Mouse (Mus musculus) bone marrow, adult 2 months (tissue): ENCODE measurements around the gene Cblc. TPM values are rescaled to one million over a fixed set of nuclear protein-coding genes. Genes with fewer than 3 reads are reported as not detected.
"Not testable (repeated sequence)": the region's sequence is repeated elsewhere in the genome, so short reads cannot be mapped to it uniquely, and the experiment has no call there.

Source experiments
- H3K27ac ChIP-seq: fragments of 200-500 bp; 2 replicates; pipeline ENCODE4 v1.5.1; 2012; ENCODE audit warnings: low read depth, mild to moderate bottlenecking, control low read depth, inconsistent platforms, low read length; ENCODE audit not compliant: control insufficient read depth, poor library complexity, insufficient read depth
- H3K4me1 ChIP-seq: fragments of 200-500 bp; 2 replicates; pipeline ENCODE4 v1.6.1; 2011; ENCODE audit warnings: low read length; ENCODE audit not compliant: control insufficient read depth, insufficient read depth
- H3K4me3 ChIP-seq: fragments of 200-500 bp; replicated peaks from 2 replicates; pipeline ENCODE3; 2011; ENCODE audit warnings: mild to moderate bottlenecking, low read depth, low read length, control low read depth; ENCODE audit not compliant: control insufficient read depth
- CTCF ChIP-seq: fragments of 200-500 bp; IDR thresholded peaks from 2 replicates; pipeline ENCODE4 v1.5.1; 2011; ENCODE audit warnings: low read length, control low read depth; ENCODE audit not compliant: control insufficient read depth, insufficient read depth
- POLR2A ChIP-seq: fragments of 200-500 bp; IDR thresholded peaks from 2 replicates; pipeline ENCODE4 v1.6.1; 2011; ENCODE audit warnings: low read depth, mild to moderate bottlenecking, control low read depth, low read length, borderline replicate concordance; ENCODE audit not compliant: control insufficient read depth
- WGBS: fragments of 180-500 bp; shearing (Covaris S2); methylation state at CpG from one replicate; pipeline ENCODE4 v1.1.7; 2018; 5-methylcytosine and 5-hydroxymethylcytosine counted together
- polyA plus RNA-seq: library from polyadenylated mRNA; stranded (reverse); fragments of >200 nt; gene quantifications from 2 replicates; pipeline ENCODE4 v1.2.4, GENCODE M21; 2011; ENCODE audit warnings: low replicate concordance; ENCODE audit not compliant: missing spikeins, insufficient read depth, insufficient read length

Cblc gene
- polyA plus RNA-seq, 1 experiment = not detected

DNA sequence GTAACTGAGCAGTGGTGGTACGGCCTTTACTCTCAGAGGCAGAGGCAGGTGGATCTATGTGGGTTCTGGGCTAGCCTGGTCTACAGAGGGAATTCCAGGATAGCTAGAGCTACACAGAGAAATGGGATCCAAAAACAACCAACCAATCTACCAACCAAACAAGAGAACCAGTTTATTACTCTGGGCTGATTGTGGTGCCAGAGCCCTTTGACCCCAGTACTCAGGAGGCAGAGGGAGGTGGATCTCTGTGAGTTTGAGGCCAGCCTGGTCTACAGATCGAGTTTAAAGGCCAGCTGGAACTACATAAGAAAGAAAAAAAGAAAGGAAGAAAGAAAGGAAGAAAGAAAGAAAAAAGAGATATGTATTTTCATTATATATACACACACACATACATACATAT lies 1.4 kb downstream of the Cblc start:
- no peak for TF ChIP-seq CTCF
- no peak for TF ChIP-seq POLR2A
- H3K4me3 ChIP-seq = no peak overlapping the region
- no peaks in the 10 kb centered on the region; the same call in 1 of the 2 replicates for H3K4me1 ChIP-seq
- 70% methylated on average over 2 of the region's 2 CpGs for WGBS
- no peak overlapping the region for H3K27ac ChIP-seq

DNA sequence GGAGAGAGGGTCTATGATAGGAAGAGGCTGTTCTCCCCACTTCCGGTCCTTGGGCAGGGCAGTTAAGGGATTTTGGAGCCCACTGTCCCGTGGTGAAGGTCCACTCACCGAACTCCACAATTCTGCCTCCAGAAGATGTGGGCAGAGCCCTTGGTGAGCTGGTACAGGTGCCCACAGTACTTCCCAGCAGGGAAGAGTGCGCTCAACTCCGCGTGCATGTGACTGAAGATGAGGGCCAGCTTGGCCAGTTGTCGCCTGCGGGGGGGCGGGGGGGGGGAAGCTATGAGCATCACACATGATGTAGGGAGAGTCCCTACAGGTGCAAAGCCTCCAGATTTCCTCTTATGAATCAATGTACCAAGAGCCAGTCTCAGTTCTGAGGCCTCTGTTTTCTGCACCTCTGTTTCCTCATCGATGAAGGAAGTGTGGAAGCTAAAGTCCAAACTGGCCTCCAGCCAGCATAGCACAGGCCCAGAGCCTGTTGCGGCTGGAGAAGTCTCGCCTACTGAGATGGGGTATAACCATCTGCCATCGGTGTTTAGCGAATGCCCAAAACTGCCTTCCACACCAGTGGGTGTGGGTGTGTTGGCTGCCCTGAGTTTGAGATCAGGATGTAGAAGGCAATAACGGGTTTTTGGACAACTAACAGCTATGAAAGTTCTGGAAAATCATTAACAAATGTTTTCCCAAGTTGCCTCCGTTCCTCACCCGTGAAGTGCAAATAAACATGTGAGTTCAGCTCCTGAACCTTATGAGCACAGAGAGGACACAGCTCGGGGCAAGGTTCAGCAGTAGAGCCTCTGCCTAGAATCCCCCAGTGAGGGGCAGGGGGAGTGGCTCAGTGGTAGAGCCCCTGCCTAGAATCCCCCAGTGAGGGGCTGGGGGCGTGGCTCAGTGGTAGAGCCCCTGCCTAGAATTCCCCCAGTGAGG lies 3.6 kb downstream of the Cblc start:
- WGBS = 66% methylated on average over 19 of the region's 19 CpGs
- Histone ChIP-seq H3K27ac (no peak overlapping the region), H3K4me1 (no peaks in the 10 kb centered on the region; the same call in 1 of the 2 replicates), H3K4me3 (no peak overlapping the region)
- no peak for TF ChIP-seq CTCF
- no peak for TF ChIP-seq POLR2A

DNA sequence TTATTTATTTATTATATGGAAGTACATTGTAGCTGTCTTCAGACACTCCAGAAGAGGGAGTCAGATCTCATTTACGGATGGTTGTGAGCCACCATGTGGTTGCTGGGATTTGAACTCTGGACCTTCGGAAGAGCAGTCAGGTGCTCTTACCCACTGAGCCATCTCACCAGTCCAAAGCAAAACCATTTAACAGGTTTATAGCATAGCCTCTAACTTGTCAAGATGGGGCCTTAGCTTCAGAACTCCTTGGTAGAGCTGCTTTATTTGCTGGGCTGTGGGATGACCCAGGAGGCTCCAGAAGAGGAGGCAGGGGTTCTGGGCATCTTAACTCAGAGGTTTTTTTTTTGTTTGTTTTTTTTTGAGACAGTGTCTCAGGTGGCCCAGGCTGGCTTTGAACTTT lies 5.1 kb downstream of the Cblc start:
- not testable (repeated sequence) for H3K27ac ChIP-seq, H3K4me1 ChIP-seq, H3K4me3 ChIP-seq
- WGBS = 78% methylated on average over 2 of the region's 2 CpGs

DNA sequence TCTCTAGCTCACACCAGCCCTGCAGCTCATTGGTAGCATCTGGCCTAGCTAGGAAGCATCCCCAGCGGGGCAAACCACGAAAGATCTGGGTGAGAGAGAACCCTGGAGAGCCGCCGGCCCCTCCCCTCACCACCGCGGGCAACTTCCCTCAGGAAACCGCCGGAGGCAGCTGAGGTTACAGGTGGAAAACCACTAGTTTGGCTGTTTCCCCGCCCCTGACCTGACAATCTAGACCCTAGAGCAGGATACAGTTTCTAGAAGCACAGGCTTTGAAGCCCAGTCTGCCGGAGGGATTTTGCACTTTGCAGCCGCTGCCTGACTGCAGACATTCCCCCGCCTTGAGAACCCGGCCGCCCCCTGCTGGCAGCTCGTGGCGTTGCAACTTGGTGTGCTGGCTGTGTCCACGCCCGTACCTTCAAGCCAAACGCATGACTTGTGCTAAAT lies 6.7 kb downstream of the Cblc start:
- Histone ChIP-seq H3K27ac (no peak overlapping the region), H3K4me3 (no peak overlapping the region), H3K4me1 (no peaks in the 10 kb centered on the region; the same call in 1 of the 2 replicates)
- WGBS = under 1% methylated on average over 19 of the region's 19 CpGs
- TF ChIP-seq CTCF = peak; percentile 92
- TF ChIP-seq POLR2A = no peak

DNA sequence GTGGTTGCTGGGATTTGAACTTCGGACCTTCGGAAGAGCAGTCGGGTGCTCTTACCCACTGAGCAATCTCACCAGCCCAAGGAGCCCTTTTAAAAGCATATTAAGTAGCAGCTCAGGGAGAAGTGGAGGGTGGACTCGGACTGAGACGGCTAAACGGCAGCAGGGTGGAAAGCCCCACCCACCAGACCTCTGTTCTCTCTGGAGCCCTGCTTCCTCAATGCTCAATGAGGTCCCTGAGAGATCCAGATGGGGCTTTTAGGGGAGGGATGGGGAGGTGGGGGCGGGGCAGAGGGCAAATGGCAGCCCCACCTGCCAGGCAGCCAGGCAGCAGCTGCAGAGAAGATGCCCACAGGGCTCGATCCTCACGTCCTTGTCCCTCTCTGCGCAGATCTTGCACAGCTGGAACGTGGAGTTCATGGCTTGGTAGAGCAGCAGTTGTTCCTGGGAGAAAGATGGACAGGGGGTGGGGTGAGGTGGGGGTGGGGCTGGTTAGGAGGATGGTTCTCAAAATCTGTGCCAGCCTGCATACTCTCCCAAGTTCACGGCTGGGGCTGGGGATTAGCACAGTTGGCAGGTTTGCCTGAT lies 10.6 kb downstream of the Cblc start:
- no peak overlapping the region for H3K4me3 ChIP-seq
- no peaks in the 10 kb centered on the region; the same call in 1 of the 2 replicates for H3K4me1 ChIP-seq
- no peak for TF ChIP-seq CTCF
- TF ChIP-seq POLR2A = no peak
- no peak overlapping the region for H3K27ac ChIP-seq
- 16% methylated on average over 12 of the region's 12 CpGs for WGBS

DNA sequence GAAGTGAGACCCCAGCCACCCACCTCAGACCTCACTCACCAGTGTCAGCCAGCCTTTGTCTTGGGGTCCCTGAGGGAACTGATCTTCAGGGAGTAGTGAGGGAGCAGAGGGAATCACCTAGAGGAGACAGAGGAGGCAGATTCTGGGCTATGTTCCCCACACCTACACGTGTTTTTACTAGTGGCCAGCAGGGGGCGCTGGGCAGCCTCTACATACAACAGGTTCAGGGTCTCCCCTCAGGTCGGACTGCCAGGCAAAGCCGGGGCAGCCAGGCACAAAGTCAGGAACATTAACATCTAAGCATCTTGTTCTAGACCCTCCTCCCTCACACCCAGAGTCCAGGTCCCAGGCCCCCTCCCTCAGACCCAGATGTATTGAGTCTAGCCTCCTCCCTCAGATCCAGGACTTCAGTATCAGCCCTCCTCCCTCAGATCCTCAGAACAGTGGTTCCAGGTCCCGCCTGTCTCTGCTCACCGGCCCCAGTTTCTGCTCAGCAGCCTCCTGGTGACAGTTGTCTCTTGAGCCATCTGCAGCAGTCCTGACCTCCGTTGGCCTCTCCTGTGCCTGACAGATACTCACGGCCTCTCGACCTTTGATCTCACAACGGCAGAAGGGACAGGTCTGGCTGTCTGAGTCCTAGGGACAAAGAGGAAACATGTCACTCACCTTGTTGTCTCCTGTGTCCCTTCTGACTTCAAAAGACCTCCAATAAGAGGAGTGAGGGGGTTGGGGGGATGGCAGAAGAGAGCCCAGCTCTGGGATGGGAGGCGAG lies 11.7 kb downstream of the Cblc start:
- TF ChIP-seq CTCF (peak; percentile 50), POLR2A (no peak)
- no peaks in the 10 kb centered on the region for H3K4me1 ChIP-seq
- no peak overlapping the region for H3K4me3 ChIP-seq
- 54% methylated on average over 11 of the region's 11 CpGs for WGBS
- H3K27ac ChIP-seq = no peak overlapping the region

DNA sequence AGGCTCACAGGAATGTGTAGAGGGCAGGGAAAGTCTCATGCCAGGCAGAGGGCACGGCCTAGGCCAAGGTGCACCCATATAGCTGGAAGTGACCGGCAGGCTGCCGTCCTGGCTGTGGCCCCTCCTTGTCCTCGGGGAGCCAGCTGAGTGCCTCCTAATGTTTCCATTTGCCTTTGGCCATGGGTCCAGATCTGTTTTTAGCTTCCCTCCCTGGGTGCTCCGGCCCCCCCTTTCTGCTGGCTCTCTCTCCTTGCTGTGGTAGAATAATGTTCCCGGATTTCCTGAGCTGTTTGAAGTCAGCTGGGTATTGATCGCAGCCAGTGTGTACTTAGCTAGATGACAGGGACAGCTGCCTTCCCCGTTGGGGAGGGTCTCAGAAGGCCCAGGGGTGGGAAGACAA lies 13.0 kb downstream of the Cblc start:
- 69% methylated on average over 8 of the region's 8 CpGs for WGBS
- Histone ChIP-seq H3K4me1 (no peaks in the 10 kb centered on the region), H3K27ac (no peak overlapping the region), H3K4me3 (no peak overlapping the region)
- TF ChIP-seq POLR2A = no peak
- no peak for TF ChIP-seq CTCF

DNA sequence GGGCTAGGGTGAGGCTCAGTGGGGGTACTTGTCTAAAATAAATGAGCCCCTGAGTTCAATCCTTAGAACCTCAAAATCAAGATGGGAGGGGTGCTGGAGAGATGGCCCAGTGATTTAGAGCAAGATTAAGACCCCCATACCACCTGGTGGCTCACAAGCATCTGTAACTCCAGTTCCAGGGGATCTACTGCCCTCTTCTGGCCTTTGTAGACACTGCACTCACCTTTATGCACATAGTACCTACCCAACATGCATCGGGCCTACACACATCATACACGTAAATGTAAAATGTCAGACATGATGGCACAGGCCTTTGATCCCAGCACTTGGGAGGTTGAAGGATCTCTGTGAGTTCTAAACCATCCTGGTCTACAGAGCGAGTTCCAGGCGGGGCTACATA lies 14.0 kb downstream of the Cblc start:
- no peak overlapping the region for H3K27ac ChIP-seq
- TF ChIP-seq POLR2A = no peak
- peak; percentile 25; the same call in 1 of the 2 replicates for TF ChIP-seq CTCF
- H3K4me3 ChIP-seq = no peak overlapping the region
- H3K4me1 ChIP-seq = no peaks in the 10 kb centered on the region
- 88% methylated on average over 4 of the region's 4 CpGs for WGBS
